Mouse (Mus musculus) naive thymus-derived CD4-positive, alpha-beta T cell, adult 5 months (primary cell): ENCODE results near the gene Lgals2. TPM values are rescaled to one million over a fixed set of nuclear protein-coding genes. Genes with fewer than 3 reads are reported as not detected.

Experiments
- polyA plus RNA-seq: library from polyadenylated mRNA; unstranded; fragments of 100-300 nt; shearing (Covaris generic); gene quantifications from one replicate; pipeline ENCODE4 v1.2.1, GENCODE M21; 2017

Lgals2 gene
- not detected for polyA plus RNA-seq

GRCm38 (mm10) chr15:78855303-78855965 lies at the start of gene Lgals2:
Gene Lgals2, minus strand, starts transcription at chr15:78855529.

GRCm38 (mm10) chr15:78899740-78900584 lies 44.6 kb upstream of the Lgals2 start, which contains the start of gene Sh3bp1:
Gene Sh3bp1, plus strand, starts transcription at chr15:78899768.

GRCm38 (mm10) chr15:78899409-78899739 lies 44.0 kb upstream of the Lgals2 start, which contains the start of gene Gm49510:
Gene Gm49510, plus strand, starts transcription at chr15:78899667.

GRCm38 (mm10) chr15:78876991-78877809 lies 21.9 kb upstream of the Lgals2 start, which contains the start of gene Gga1:
Gene Gga1, plus strand, starts transcription at chr15:78877190.

DNA sequence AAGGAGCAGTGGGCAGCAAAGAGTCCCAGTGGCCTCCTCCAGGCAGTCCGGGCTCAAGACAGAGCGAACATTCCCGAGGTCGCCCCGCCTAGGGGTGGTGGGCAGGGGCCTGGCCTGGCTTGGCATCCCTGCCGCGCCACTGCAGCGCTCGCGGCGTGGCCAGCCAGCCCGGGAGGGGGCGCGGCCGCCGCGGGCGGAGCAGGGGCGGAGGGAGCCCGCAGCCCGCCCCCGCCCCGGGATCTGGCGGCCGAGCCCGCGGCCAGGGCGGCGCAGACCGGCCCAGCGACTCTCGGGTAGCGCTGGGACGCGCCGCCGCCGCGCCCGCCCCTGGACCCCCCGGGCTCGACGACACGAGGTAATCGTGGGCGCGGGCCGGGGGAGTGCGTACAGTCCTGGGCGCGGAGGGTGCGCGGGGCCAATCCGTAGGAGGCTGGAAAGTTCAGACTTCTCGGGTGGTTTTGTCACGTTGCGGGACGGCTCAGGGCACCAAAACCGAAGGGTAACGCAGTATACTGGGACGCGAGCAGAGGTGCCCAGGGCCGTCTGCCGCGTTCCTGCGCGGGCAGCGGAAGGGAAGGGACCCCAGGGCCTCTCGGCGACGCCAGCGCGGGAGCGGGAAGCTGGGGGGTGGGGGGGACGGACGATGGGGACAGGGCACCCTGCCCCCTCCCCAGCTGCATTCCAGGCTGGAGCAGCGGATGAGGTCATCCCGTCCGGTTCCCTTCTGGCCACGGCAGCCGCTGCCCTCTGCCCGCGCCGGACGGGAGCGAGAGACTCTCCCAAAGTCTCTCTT lies 12.8 kb downstream of the Lgals2 start, which contains the start of gene Cdc42ep1:
Gene Cdc42ep1, plus strand, starts transcription at position 254 of the 793 bp plus-strand sequence.

DNA sequence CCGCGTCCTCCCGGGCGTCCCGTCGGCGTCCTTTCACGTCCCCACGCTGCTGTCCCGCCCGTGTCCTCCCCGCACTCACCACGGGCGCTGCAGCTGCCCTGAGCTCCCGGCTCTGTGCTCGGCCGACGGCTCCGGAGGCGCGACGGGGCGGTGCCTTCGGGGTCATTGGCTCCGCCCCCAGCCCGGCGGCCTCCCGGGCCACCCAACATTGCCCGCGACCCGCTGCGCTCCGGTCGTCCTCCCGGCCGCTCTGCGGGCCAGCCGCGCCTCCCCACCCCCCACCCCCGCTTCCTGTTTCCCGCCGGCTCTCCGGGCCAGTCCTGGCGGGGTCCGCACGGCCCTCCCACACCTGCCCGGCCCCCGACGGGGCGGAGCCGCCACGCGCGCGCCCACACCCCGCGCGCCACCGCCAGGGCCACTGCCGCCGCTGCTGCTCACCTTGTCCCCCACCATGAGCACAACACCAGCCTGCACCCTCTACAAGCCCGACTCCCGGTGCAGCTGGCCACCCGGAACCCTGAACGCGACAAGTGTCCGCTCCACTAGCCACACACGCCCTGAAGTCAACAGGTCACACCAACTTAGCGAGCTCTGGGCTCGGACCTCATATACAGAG lies 52.4 kb downstream of the Lgals2 start, which contains the start of gene Card10:
Gene Card10, minus strand, starts transcription at position 267 of the 616 bp plus-strand sequence.

Other genes starting within 250 kb of the Lgals2 start
- gene Elfn2, start 136.8 kb downstream of the Lgals2 start, polyA plus RNA-seq: not detected
- 120 TPM for gene Mfng, start 82.1 kb downstream of the Lgals2 start, polyA plus RNA-seq
- gene Card10, start 52.5 kb downstream of the Lgals2 start, polyA plus RNA-seq: 0.26 TPM
- gene Cdc42ep1, start 12.9 kb downstream of the Lgals2 start, polyA plus RNA-seq: 0.14 TPM
- 76.2 TPM for gene Gga1, start 21.7 kb upstream of the Lgals2 start, polyA plus RNA-seq
- gene Gm49510, start 44.1 kb upstream of the Lgals2 start, polyA plus RNA-seq: 1.9 TPM
- 194 TPM for gene Sh3bp1, start 44.2 kb upstream of the Lgals2 start, polyA plus RNA-seq
- 10.2 TPM for gene Pdxp, start 58.4 kb upstream of the Lgals2 start, polyA plus RNA-seq
- 102 TPM for gene Lgals1, start 71.2 kb upstream of the Lgals2 start, polyA plus RNA-seq
- gene Nol12, start 79.4 kb upstream of the Lgals2 start, polyA plus RNA-seq: 31.9 TPM
- 51.9 TPM for gene Triobp, start 92.2 kb upstream of the Lgals2 start, polyA plus RNA-seq
- gene H1f0, start 172.9 kb upstream of the Lgals2 start, polyA plus RNA-seq: 11.4 TPM
- not detected for gene Galr3, start 186.4 kb upstream of the Lgals2 start, polyA plus RNA-seq
- 51.8 TPM for gene Ankrd54, start 207.4 kb upstream of the Lgals2 start, polyA plus RNA-seq
- 113 TPM for gene Eif3l, start 219.7 kb upstream of the Lgals2 start, polyA plus RNA-seq